ENCODE assay signal across 9 mouse cellular contexts in genomic region chr11:69371601-69372000, GRCm38 (mm10). TPM values are rescaled to one million over a fixed set of nuclear protein-coding genes. Genes with fewer than 3 reads are reported as not detected.
DNase-seq lines count a peak whose midpoint lies in the region; ATAC-seq and TF ChIP-seq lines count a peak whose summit lies in the region.
"Had no signal": no experiment of that assay in that cellular context is flagged by ENCODE, and none has a peak within 500 bp of the region (broad histone marks: within the 10 kb centered on the region; RNA-seq: fewer than 3 reads in every experiment).

No protein-coding gene starts in this region.

- H3K9ac ChIP-seq in embryonic facial prominence, embryonic 12.5 days: 0 out of 2 replicates have a peak overlapping the region, but pooled peaks have one; percentile 15
- no peak overlapping the region for H3K9ac ChIP-seq in hindbrain, postnatal 0 days (replicated peaks; ENCODE audit: low read length)

- no peak for DNase-seq in layer of hippocampus, adult 2 months (ENCODE audit: low spot score in 2 of 2)
- DNase-seq in layer of hippocampus, adult 18-20 months (ENCODE audit: low spot score in 2 of 2): no peak
- no peak for DNase-seq in hindbrain, postnatal 0 days (ENCODE audit: low spot score)
- DNase-seq in urinary bladder, postnatal 25 days (ENCODE audit: low spot score): no peak
- DNase-seq in right cerebral cortex, postnatal 14 days: no peak
- DNase-seq: lung, postnatal 4 days had no signal

- no peaks in the 10 kb centered on the region for H3K27me3 ChIP-seq in embryonic facial prominence, embryonic 12.5 days
- H3K27me3 ChIP-seq in hindbrain, postnatal 0 days (ENCODE audit: insufficient read depth, low read length): no peaks in the 10 kb centered on the region
- no peaks in the 10 kb centered on the region for H3K27me3 ChIP-seq in myocyte (ENCODE audit: control insufficient read depth, insufficient read depth, insufficient read length)

- H3K27ac ChIP-seq in layer of hippocampus, adult 2 months: peak overlapping the region; percentile 99
- peak overlapping the region; percentile 78 for H3K27ac ChIP-seq in embryonic facial prominence, embryonic 12.5 days
- H3K27ac ChIP-seq in hindbrain, postnatal 0 days: peak overlapping the region; percentile 70

- ATAC-seq in embryonic facial prominence, embryonic 12.5 days (ENCODE audit: insufficient number of reproducible peaks, insufficient read depth, low FRiP score, low TSS enrichment): no peak
- ATAC-seq in hindbrain, postnatal 0 days: no peak
- no peak for ATAC-seq in inflammation-experienced regulatory T-cells, adult 6 months

- 48% methylated on average over 12 of the region's 12 CpGs for WGBS in embryonic facial prominence, embryonic 12.5 days
- 24% methylated on average over 12 of the region's 12 CpGs for WGBS in hindbrain, postnatal 0 days

- H3K4me3 ChIP-seq in layer of hippocampus, adult 2 months: no peak overlapping the region
- 0 out of 2 replicates have a peak overlapping the region, but pooled peaks have one; percentile 0 for H3K4me3 ChIP-seq in embryonic facial prominence, embryonic 12.5 days
- H3K4me3 ChIP-seq in hindbrain, postnatal 0 days (ENCODE audit: low read length): no peak overlapping the region
- no peak overlapping the region for H3K4me3 ChIP-seq in myocyte

- peaks cover 17% of the 10 kb centered on the region for H3K36me3 ChIP-seq in embryonic facial prominence, embryonic 12.5 days
- H3K36me3 ChIP-seq in hindbrain, postnatal 0 days (ENCODE audit: insufficient read depth, low read length): no peaks in the 10 kb centered on the region; the same call in 1 of the 2 replicates
- no peaks in the 10 kb centered on the region for H3K36me3 ChIP-seq in myocyte (ENCODE audit: control insufficient read depth, insufficient read depth)

- TF ChIP-seq CTCF in layer of hippocampus, adult 2 months (conservative IDR thresholded peaks at IDR 0.05): no peak
- TF ChIP-seq CTCF in hindbrain, postnatal 0 days (IDR thresholded peaks at IDR 0.05; ENCODE audit: low read depth): no peak

- H3K79me2 ChIP-seq in myocyte (ENCODE audit: control insufficient read depth, insufficient read depth): no peaks in the 10 kb centered on the region

- peak overlapping the region; percentile 39 for H3K4me2 ChIP-seq in embryonic facial prominence, embryonic 12.5 days (replicated peaks)
- H3K4me2 ChIP-seq in hindbrain, postnatal 0 days (ENCODE audit: low read depth, low read length): peak overlapping the region; percentile 36
- no peak overlapping the region for H3K4me2 ChIP-seq in myocyte (ENCODE audit: low read depth)

- no peak for TF ChIP-seq POLR2A in myocyte (IDR thresholded peaks at IDR 0.05; ENCODE audit: insufficient read length, low read depth)

- no peak overlapping the region for H3ac ChIP-seq in myocyte (ENCODE audit: control insufficient read depth, insufficient read length)

- no peaks in the 10 kb centered on the region for H3K9me3 ChIP-seq in embryonic facial prominence, embryonic 12.5 days
- H3K9me3 ChIP-seq in hindbrain, postnatal 0 days (ENCODE audit: low read length): no peaks in the 10 kb centered on the region

- peaks cover 23% of the 10 kb centered on the region for H3K4me1 ChIP-seq in embryonic facial prominence, embryonic 12.5 days
- H3K4me1 ChIP-seq in hindbrain, postnatal 0 days (ENCODE audit: insufficient read depth, low read length): peaks cover 7% of the 10 kb centered on the region; the same call in 1 of the 2 replicates

TF ChIP-seq in myocyte, 11 proteins besides CTCF, POLR2A, EP300 and RAD21:
- TF ChIP-seq E2F4 (IDR thresholded peaks at IDR 0.05; ENCODE audit: insufficient read depth): no peak
- TF ChIP-seq POLR2AphosphoS2 (IDR thresholded peaks at IDR 0.05; ENCODE audit: insufficient read length, low read depth): peak; percentile 52
- no peak for TF ChIP-seq CEBPB (IDR thresholded peaks at IDR 0.05; ENCODE audit: insufficient read depth, poor library complexity, severe bottlenecking)
- peak in 2 of 3 experiments; percentile 11 to 54 for TF ChIP-seq MYOD1 (IDR thresholded peaks at IDR 0.05; ENCODE audit: control insufficient read depth in 1 of 3, insufficient read length in 2 of 3, low read depth in 2 of 3)
- peak in 1 of 3 experiments; percentile 2 for TF ChIP-seq MYOG (IDR thresholded peaks at IDR 0.05; ENCODE audit: control insufficient read depth in 1 of 3, insufficient read depth in 1 of 3, insufficient read length in 2 of 3, low read depth in 2 of 3)
TF ChIP-seq in myocyte: peak in this region for 3.

RNA-seq across cellular contexts. Expression of gene Chd3, which starts 2.4 kb away (rescaled TPM):
- total RNA-seq in layer of hippocampus, adult 2 months (2021): 100 to 1,000 TPM; 541 to 561 TPM
- total RNA-seq in layer of hippocampus, adult 18-20 months (2021): 100 to 1,000 TPM; 531 to 556 TPM
- 130 and 135 TPM in 2 replicates for polyA plus RNA-seq in embryonic facial prominence, embryonic 12.5 days (2016; fragmentation: Nextera tagmentation; extraction: Ambion mirVana)
- total RNA-seq in hindbrain, postnatal 0 days (2014; rRNA removed): 252 and 255 TPM in 2 replicates
- polyA plus RNA-seq in hindbrain, postnatal 0 days (2015; fragmentation: Nextera tagmentation; extraction: Ambion mirVana): 46.6 and 49.7 TPM in 2 replicates
- 148 TPM for polyA plus RNA-seq in myocyte (2012; fragmentation: generic; extraction: Trizol)
- polyA plus RNA-seq in inflammation-experienced regulatory T-cells, adult 6 months (2017; shearing (Covaris generic)): 10 to 100 TPM; 30.0 to 68.3 (median 60.9) TPM

RNA-seq across cellular contexts. Expression of gene Naa38, which starts 23.7 kb away (rescaled TPM):
- 100 to 1,000 TPM; 109 to 127 TPM for total RNA-seq in layer of hippocampus, adult 2 months (2021)
- 100 to 1,000 TPM; 107 to 123 TPM for total RNA-seq in layer of hippocampus, adult 18-20 months (2021)
- 126 and 129 TPM in 2 replicates for polyA plus RNA-seq in embryonic facial prominence, embryonic 12.5 days (2016; fragmentation: Nextera tagmentation; extraction: Ambion mirVana)
- total RNA-seq in hindbrain, postnatal 0 days (2014; rRNA removed): 77.1 and 99.0 TPM in 2 replicates
- 162 and 163 TPM in 2 replicates for polyA plus RNA-seq in hindbrain, postnatal 0 days (2015; fragmentation: Nextera tagmentation; extraction: Ambion mirVana)
- polyA plus RNA-seq in myocyte (2012; fragmentation: generic; extraction: Trizol): 126 TPM
- polyA plus RNA-seq in inflammation-experienced regulatory T-cells, adult 6 months (2017; shearing (Covaris generic)): 100 to 1,000 TPM; 108 to 130 (median 112) TPM

RNA-seq across cellular contexts. Expression of gene Cyb5d1, which starts 23.8 kb away (rescaled TPM):
- 10 to 100 TPM; 43.6 to 45.0 TPM for total RNA-seq in layer of hippocampus, adult 2 months (2021)
- total RNA-seq in layer of hippocampus, adult 18-20 months (2021): 10 to 100 TPM; 47.8 to 51.2 TPM
- polyA plus RNA-seq in embryonic facial prominence, embryonic 12.5 days (2016; fragmentation: Nextera tagmentation; extraction: Ambion mirVana): 44.6 and 50.0 TPM in 2 replicates
- total RNA-seq in hindbrain, postnatal 0 days (2014; rRNA removed): 21.8 and 26.9 TPM in 2 replicates
- 18.5 and 22.2 TPM in 2 replicates for polyA plus RNA-seq in hindbrain, postnatal 0 days (2015; fragmentation: Nextera tagmentation; extraction: Ambion mirVana)
- polyA plus RNA-seq in myocyte (2012; fragmentation: generic; extraction: Trizol): 23.0 TPM
- 10 to 100 TPM; 13.9 to 20.0 (median 18.4) TPM for polyA plus RNA-seq in inflammation-experienced regulatory T-cells, adult 6 months (2017; shearing (Covaris generic))

RNA-seq across cellular contexts. Expression of gene Tmem88, which starts 26.4 kb away (rescaled TPM):
- total RNA-seq in layer of hippocampus, adult 2 months (2021): 1 to 10 TPM; 2.6 to 5.0 TPM
- 1 to 10 TPM; 2.5 to 2.7 TPM for total RNA-seq in layer of hippocampus, adult 18-20 months (2021)
- polyA plus RNA-seq in embryonic facial prominence, embryonic 12.5 days (2016; fragmentation: Nextera tagmentation; extraction: Ambion mirVana): 18.1 and 21.3 TPM in 2 replicates
- 3.8 and 4.3 TPM in 2 replicates for total RNA-seq in hindbrain, postnatal 0 days (2014; rRNA removed)
- 8.7 and 9.5 TPM in 2 replicates for polyA plus RNA-seq in hindbrain, postnatal 0 days (2015; fragmentation: Nextera tagmentation; extraction: Ambion mirVana)
- 0.16 TPM for polyA plus RNA-seq in myocyte (2012; fragmentation: generic; extraction: Trizol)
- polyA plus RNA-seq in inflammation-experienced regulatory T-cells, adult 6 months (2017; shearing (Covaris generic)): 1 to 10 TPM in 1 of 3 experiments, under 1 TPM in 2; 0.40 to 1.0 (median 0.74) TPM

RNA-seq across cellular contexts. Expression of gene Rnf227, which starts 31.3 kb away (rescaled TPM):
- total RNA-seq in layer of hippocampus, adult 2 months (2021): 100 to 1,000 TPM; 110 to 117 TPM
- total RNA-seq in layer of hippocampus, adult 18-20 months (2021): 100 to 1,000 TPM; 124 to 132 TPM
- 24.1 and 25.0 TPM in 2 replicates for polyA plus RNA-seq in embryonic facial prominence, embryonic 12.5 days (2016; fragmentation: Nextera tagmentation; extraction: Ambion mirVana)
- 127 and 141 TPM in 2 replicates for total RNA-seq in hindbrain, postnatal 0 days (2014; rRNA removed)
- 234 and 241 TPM in 2 replicates for polyA plus RNA-seq in hindbrain, postnatal 0 days (2015; fragmentation: Nextera tagmentation; extraction: Ambion mirVana)
- 2.5 TPM for polyA plus RNA-seq in myocyte (2012; fragmentation: generic; extraction: Trizol)
- 1 to 10 TPM; 2.5 to 5.9 (median 4.8) TPM for polyA plus RNA-seq in inflammation-experienced regulatory T-cells, adult 6 months (2017; shearing (Covaris generic))
